Mouse (Mus musculus): ENCODE data around the gene Ikzf1.

- TF ChIP-seq CTCF (IDR thresholded peaks at IDR 0.05; ENCODE audit: low read depth), result no peak
- TF ChIP-seq EP300 (IDR thresholded peaks at IDR 0.05; ENCODE audit: low read depth), result no peak
Observed at GRCm38 (mm10) chr11:11781728-11782127, 96.9 kb downstream of the Ikzf1 start.
